Mouse (Mus musculus) left cerebral cortex, postnatal 14 days (tissue): Measurements from ENCODE around the gene Flrt2. TPM values are rescaled to one million over a fixed set of nuclear protein-coding genes. Genes with fewer than 3 reads are reported as not detected.
A peak's percentile ranks its signal among the peaks of the same experiment; 100 is the strongest.

Experiments
- DNase-seq, 2 experiments: peaks; one replicate each; pipeline ENCODE4 v3.0.0; 2021 to 2022; ENCODE audit warnings: low spot score in 2 of 2, mixed read lengths in 1 of 2
- intact Hi-C: fragments of 180-260 bp; cut with DNase I; formaldehyde crosslinking; loops from one replicate; pipeline ENCODE4 v1.15.1; 2025
- total RNA-seq, 2 experiments: library from RNA; stranded (reverse); gene quantifications; 2 replicates each; pipeline ENCODE4 v1.2.3; 2021

The Flrt2 gene
- total RNA-seq, 2 experiments from 2014 or later = 66.4 to 70.3 TPM

DNA sequence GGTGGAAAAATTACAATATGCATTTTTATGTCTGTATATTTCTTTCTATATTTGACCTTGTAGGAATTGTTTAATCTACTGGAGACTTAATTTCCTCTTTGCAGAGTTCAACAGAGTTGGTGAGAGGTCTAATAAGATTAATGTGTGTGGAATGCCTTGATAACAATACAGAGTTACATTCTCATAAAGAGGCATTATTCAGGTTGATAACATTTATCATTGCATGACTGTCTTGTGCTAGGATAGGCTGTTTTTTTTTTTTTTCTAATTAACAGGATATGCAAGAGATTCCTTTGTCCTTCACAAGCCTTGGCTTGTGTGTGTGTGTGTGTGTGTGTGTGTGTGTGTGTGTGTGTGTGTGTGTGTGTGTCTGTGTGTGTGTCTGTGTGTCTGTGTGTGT is 9.6 kb downstream of the Flrt2 start:
- intact Hi-C loops = no loop called here
- DNase-seq = no peak

DNA sequence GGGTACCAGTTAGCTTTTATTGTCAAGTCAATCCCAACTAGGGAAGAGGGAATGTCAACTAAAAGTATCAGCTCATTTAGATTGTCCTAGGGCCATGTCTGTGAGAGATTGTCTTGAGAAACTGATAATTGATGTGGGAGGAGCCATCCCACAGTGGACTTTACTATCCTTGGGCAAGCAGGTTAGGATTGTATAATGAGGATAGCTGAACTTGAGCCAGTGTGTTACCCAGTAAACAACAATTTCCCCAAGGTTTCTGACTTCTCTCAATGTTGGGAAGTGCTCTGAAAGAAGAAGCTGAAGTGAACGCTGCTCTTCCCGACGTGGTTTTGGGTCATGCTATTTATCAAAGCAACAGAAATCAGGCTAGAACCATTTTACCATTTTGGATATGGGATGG is 13.0 kb downstream of the Flrt2 start:
- intact Hi-C loops = no loop called here
- no peak for DNase-seq

DNA sequence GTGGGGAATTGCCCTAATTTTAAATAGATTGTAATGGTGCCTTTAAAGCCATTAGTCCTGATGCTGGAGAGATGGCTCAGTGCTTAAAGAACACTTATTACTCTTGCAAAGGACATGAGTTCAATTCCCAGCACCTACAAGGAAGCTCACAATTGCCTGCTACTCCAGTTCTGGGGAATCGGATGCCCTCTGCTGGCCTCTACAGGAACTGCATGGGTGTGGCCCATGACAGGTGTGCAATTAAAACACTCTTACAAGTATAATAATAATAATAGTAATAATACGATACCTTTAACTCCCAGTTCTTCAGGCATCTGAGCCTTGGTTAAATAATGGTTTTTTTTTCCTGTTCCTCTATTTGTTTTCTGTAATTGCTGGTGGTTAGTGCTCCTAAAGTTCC is 31.2 kb downstream of the Flrt2 start:
- no peak for DNase-seq
- intact Hi-C loops = no loop called here

DNA sequence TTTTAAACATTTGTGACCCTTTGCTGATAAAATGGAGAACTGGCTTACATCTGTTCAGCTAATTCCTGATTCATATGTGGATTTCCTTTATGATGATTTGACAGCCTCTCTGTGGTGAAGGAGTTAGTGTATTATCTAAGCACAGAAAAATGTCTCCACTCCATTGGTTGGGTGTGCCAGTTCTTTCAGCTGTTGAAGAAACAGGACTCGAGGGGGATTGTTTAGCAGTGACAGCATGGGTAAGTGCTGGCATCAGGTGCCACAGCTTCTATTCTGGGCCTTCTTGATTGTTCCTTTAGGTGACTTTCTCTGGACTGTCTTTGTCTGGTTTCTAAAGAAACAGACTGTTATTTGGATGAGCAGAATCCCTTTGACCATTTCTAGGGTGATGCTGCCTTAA is 42.0 kb downstream of the Flrt2 start:
- intact Hi-C loops = no loop called here
- no peak for DNase-seq

DNA sequence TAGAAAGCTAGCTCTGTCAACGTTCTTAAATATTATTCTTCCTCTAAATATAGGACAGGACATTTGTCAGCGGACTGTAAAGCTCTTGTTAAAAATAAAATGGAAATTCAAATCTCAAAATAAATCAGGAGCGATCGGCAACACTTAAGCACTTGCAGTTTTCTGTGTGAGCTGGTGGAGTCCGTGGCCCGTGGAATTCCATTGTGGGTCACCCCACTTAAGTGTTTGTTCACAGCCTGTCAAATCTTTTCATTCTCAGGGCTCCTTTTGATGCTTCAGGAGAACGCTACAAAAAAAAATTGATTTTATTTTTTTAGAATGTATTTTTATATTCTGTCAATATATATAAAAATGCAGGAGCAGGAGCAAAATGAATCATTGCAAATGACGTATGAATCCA is 45.5 kb downstream of the Flrt2 start:
- no peak for DNase-seq
- intact Hi-C loops = loop anchor here (5.0 kb wide), 1 partner anchor 40 kb away; no protein-coding TSS in a partner anchor

DNA sequence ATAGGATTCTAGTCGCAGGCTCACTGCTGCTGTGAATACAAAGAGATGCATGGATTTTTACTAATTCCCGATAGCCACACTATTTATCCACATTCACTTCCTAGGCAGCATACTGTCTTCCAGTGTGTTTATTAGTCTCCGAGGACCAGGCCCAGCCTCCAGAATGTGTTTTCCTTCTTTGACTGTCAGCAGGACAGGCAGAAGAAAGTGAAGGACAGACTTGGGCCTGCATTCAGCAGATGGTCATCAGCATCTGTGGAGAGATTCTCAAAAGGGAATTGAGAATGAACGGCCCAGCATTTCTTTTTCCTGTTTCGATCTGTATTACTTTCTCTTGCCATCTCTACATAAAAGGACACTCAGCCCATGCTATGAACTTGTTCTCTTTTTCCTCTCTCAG is 46.0 kb downstream of the Flrt2 start:
- intact Hi-C loops = loop anchor here (5.0 kb wide), 1 partner anchor 41 kb away; no protein-coding TSS in a partner anchor
- no peak for DNase-seq

DNA sequence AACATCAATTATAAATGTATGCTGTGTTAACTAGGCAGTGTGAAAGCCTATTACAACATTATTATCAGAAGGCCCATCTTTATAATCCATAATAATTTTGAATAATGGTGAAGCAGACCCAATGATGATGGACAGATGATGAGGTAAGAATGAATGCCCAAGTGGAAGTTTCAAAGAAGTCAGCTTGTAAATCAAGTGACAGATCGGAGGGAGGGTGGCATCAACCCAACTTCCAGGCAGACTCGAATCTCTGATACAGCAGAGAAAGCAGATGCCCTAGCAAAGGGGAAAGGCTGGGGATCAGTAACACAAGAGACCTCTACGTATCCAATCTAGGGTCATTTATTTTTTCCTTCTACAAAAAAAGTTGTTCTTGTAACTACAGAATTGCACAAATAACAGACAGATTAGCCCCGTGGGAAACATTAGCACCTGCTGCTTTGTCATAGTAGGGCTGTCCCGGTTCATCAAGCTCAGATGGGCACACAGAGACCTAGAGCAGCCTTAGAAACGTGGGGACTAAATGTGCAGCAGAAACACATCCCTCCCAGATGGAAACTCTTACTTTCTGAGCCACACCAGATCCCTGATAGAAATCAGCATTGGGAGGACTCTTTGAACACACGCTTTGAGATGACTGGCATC is 46.6 kb downstream of the Flrt2 start:
- intact Hi-C loops = loop anchor here (5.0 kb wide), 1 partner anchor 41 kb away; no protein-coding TSS in a partner anchor
- DNase-seq = no peak

DNA sequence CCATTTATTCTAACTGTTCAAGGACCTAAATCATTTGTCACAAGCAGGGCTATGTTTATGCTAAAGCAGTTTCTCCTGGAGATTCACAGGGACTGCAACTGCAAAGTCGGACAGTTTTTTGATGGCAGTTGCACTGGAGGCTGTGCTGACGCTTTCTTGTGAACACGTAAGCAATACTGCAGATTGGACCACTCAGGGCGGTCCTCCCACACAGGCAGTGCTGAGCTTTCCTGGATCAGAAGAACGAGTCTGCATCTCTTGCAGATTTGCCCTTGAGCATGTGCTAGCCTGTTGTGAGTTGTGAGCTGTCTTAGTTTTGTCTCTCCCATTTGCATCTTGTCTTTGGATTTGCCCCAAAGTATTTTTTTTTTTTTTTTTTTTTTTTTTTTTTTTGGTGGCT is 47.7 kb downstream of the Flrt2 start:
- intact Hi-C loops = loop anchor here (5.0 kb wide), 1 partner anchor 42 kb away; no protein-coding TSS in a partner anchor
- peak in 1 of 2 experiments; percentile 64 for DNase-seq

DNA sequence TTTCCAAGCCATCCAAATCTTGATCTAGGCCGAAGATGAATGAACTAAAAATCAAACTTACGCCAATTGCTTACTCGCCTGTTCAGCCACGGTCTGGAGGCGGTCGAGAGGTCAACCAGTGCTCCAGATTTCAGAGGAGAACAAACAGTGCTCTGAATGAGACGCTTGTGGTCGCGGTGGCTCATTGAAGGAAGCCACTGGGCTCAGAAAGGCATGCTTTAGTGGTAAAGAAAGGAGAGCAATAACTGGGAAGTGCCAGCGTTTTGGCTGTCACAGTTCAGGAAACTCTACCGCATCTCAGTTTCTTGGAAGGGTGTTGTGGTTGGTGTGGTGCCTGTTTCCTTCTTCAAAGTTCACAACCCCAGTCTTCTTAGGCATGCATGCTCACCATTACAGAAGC is 49.3 kb downstream of the Flrt2 start:
- intact Hi-C loops = no loop called here
- DNase-seq = no peak

DNA sequence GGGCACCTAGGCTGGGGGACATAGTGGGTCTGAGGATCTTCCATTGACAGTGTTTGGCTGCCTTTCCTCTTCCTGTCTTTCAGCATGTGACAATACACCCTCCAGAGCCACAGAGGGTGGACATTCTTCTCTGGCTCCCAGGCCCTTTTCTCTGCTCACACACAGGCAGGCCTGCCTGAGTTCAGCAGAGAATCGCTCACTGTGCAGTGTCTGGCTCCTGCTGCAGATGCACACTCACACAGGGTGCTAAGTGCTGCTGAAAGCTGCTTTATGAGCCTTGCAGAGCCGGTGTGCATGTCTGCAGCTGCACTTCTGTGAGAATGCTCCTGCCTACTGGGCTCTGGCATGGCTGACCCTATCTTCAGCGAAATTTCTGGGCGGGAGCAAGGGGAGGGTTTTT is 52.3 kb downstream of the Flrt2 start:
- DNase-seq = peak in 1 of 2 experiments; percentile 39
- intact Hi-C loops = no loop called here

DNA sequence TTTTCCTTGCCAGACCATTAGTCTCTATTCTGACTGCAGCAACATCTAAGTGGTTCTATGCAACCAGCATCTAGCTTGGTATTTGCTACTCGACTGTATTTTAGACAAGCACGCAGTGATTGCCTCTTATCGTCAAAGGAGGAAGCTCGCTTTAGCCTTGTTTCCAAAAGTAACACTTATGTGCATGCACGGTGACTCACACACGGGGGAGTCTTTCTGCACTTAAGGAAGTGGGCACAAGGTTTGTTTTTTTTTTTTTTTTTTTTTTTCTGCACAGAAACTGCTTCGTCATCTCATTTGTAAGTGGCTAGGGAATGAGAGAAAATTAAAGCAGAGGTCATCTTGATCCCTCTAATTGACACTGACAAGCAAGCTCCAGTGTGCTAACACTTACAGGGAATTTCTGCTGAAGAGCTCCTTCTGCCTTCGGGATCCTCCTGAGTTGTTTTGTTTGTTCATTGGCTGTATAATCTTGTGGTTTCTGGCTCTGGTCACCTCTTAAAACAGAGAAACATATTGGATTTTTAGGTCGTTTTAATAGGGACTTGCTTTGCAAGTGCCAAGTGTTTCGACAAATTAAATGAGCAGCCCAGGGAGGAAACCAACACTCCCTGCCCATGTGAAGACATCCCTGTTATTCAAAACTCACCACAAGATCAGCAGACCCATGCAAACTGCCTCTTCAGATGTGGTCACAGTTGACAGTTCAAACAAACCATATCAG is 55.0 kb downstream of the Flrt2 start:
- DNase-seq = peak; percentile 48 to 72
- intact Hi-C loops = no loop called here

DNA sequence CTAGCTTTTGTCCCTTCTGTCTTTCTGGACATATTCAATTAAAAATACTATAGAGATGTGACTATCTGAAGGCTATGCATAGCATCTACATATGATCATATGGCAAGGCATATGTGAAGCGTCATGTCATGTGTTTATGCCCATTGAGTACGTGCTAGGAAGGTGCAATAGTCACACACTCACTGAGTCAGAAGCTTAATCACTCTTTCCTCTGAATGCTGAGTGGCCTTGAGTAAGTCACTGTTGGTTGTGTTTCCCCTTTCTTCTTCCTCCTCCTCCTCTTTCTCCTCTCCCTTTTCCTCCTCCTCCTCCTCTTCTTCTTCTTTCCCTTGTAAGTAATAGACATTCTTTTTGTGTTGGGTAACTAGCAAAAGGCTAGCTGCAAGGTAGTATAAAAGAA is 56.7 kb downstream of the Flrt2 start:
- intact Hi-C loops = no loop called here
- DNase-seq = no peak

DNA sequence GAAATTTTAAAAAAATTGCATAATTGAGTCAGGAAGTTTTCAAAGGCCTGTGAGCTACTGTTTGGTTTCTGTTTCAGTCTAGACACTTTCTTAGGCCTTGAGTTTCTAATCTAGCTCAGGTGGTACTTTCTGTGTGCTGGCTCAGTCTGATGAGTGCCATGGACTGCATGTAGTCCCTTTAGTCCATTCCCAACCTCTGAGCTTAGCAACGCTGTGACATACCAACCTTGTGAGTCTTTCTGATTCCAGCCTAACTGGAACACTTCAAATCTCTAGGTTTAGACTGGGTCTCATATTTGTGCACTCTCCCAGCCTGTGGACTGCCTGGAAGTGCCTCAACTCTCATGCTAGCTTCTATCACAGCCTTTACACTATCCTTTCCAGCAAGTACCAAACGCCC is 57.2 kb downstream of the Flrt2 start:
- intact Hi-C loops = no loop called here
- no peak for DNase-seq

DNA sequence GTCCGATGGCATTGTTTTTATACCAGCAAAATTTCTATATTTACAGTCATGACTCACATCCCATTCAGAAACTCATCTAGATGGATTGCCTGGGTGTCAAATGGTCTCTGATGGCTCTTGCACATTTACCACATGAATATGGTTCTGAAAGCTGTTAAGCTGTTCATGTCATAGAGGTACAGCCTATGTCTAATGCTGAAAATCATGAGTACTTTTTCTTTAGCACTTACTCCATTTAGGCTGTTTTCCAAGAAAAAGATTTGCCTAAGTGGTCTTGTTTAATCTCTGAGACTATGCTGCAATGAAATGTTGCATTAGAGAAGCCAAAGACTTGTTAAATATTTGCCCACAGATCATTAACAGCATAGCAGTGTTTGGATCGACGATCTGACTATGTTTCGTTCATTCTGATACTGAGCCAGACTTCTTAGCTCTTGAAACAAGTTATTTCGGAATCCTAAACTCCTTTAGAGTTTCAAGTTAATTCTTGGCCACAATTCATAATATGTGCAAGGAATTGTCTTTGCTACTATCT is 67.3 kb downstream of the Flrt2 start:
- DNase-seq = no peak
- intact Hi-C loops = no loop called here

DNA sequence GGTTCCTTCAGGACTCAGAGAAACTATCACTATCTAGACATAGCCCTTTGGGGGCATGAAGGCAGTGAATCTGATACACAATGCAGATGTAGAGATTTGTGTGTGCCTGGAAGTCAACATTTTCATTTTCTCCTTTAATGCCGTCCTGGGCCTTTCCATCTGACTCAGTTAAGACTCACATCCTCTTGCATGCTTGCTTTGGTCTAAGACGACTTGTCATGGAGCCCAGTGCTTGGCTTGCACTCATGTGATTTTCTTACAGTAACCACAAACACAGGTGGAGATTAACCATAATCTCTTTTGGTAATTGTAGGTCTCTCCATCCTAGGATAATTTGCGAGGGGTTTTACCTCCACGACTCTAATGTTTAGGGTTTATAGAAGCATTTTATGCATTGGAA is 73.2 kb downstream of the Flrt2 start:
- DNase-seq = no peak
- intact Hi-C loops = no loop called here

DNA sequence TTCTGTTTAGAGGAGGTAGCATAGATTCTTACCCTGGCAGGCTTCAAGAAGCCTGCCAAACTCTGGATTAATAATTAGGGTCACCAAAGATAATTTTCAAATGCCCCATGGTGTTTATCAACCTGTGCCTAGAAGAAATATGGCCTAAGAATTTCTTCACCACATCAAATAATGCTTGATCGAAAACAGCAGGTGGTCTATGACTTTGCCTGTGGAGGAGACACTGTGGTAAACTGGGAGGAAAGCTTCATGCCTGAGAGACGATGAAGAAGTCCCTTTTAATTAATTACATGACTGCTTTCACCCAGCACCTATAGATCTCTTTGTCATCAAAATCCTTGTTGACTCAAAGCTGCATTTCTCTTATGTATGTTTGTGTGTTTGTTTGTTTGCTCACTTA is 77.0 kb downstream of the Flrt2 start:
- intact Hi-C loops = no loop called here

DNA sequence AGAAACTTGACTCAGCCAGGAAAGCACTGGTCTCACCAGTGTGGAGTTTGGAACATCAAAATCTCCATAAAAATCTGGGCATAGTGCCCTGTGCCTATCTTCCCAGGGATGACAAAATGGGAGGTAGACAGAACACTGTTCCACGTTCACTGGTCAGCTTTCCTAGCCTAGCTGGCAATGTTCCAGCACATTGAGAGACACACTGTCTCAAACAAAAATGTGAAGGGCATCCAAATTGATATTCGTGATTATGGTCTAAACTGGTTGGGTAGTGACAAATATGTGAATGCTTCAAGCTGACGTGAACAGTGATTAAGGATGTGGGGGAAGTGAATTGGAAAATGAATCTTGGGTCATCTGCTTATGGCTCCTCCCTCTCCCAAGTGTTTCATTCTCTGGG is 78.2 kb downstream of the Flrt2 start:
- intact Hi-C loops = no loop called here

More for the DNA sequence above, 77.0 kb downstream of the Flrt2 start:
- no peak for DNase-seq

DNA sequence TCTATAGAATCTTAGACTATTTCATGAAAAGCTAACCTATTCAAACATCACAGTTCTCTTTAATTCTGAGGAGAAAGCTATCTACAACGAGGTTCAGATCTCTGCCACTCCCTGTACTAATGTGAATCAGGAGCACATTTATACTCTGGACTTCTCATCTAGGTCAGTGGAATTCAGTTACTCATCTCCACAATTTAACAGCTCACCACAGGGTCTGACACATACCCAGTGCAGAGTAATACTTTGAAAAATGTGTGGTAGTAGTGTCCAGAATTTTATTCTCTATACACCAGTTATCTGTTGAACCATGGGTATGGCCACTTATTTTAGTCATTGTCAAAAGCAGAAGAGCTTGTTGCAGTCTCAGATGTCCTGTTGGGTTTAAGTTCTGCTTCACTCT is 98.1 kb downstream of the Flrt2 start:
- no peak for DNase-seq
- intact Hi-C loops = no loop called here

More for the DNA sequence above, 78.2 kb downstream of the Flrt2 start:
- no peak for DNase-seq

DNA sequence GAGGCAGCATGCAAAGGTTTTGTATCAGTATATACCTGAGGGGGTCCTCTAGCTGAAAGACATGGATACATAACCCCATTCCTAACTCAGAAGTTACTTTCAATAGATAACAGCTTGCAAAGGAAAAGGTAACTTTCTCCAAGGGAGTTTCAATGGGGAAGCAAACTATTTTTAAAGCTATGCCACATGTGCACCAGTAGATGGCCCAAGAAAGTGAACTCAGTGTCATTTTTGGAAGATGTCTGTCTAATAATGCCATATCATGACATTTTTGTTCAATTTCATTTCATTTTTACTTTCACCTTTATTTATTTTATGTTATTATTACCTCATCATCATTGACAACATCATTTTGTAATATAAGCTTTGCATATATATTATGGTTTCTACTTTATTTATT is 124.6 kb downstream of the Flrt2 start:
- intact Hi-C loops = no loop called here
- DNase-seq = no peak
